Mouse (Mus musculus): ENCODE data around the gene Tspan2.
A peak's percentile ranks its signal among the peaks of the same experiment; 100 is the strongest.

GRCm38 (mm10) chr3:102717586-102718285 is 16.6 kb upstream of the Tspan2 start:
- TF ChIP-seq CTCF (conservative IDR thresholded peaks at IDR 0.05; ENCODE audit: low read length), result no peak
- peak; percentile 67; the same call in 1 of the 2 replicates for TF ChIP-seq NANOG (IDR thresholded peaks at IDR 0.05; ENCODE audit: borderline replicate concordance, low read length)
- peak; percentile 28 for TF ChIP-seq POU5F1 (IDR thresholded peaks at IDR 0.05; ENCODE audit: borderline replicate concordance, low read length)

All from E14TG2a.4 (cell line).